Mouse (Mus musculus) testis, adult 2 months (tissue): ENCODE results near the gene R3hdm2.

Experiments used
- CTCF ChIP-seq: fragments of 200-500 bp; IDR thresholded peaks from 2 replicates; pipeline ENCODE4 v1.5.1; 2012; ENCODE audit warnings: low read depth, mild to moderate bottlenecking, inconsistent platforms, low read length, moderate library complexity; ENCODE audit not compliant: control insufficient read depth, insufficient read depth, insufficient replicate concordance
- POLR2A ChIP-seq: fragments of 200-500 bp; IDR thresholded peaks from 2 replicates; pipeline ENCODE4 v1.6.1; 2012; ENCODE audit warnings: low read depth, mild to moderate bottlenecking, inconsistent platforms, low read length, moderate library complexity; ENCODE audit not compliant: control insufficient read depth

DNA sequence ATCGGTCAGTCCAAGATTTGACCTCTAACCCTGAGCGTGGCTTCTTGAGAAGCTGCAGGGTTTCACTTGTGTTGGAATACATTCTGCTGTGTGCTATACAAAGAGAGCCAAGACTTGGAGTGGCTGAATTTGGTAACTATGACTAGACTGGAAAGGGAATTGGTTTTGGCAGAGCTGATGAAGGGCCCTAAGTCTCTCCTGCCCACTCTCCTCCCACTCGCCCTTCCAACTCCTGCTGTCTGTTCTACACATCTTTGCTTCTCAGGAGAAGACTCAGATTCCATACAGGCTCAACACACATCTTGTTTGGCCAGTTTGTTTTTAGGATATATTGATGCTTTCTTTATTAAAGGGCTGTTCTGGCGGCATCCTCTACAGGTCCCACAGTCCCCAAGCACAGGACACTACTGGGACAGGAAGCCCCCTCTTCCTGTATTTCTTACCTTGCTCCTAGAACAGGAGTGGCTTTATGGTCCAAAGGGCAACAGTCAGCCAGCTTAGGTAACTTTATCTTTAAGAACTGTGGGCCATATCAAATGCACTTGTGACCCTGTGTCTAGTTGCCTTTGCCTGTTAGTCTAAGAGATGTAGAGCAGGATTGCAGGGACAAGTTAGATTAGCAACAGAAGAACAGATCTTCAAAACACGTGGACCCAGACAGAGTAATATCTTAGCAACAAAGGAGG lies 82.4 kb downstream of the R3hdm2 start:
- TF ChIP-seq CTCF: no peak
- TF ChIP-seq POLR2A: no peak
